Mouse (Mus musculus): Measurements from ENCODE around the gene Ntm. TPM values are rescaled to one million over a fixed set of nuclear protein-coding genes. Genes with fewer than 3 reads are reported as not detected.

The Ntm gene
- polyA plus RNA-seq, 1 experiment from 2014 or later, result not detected

DNA sequence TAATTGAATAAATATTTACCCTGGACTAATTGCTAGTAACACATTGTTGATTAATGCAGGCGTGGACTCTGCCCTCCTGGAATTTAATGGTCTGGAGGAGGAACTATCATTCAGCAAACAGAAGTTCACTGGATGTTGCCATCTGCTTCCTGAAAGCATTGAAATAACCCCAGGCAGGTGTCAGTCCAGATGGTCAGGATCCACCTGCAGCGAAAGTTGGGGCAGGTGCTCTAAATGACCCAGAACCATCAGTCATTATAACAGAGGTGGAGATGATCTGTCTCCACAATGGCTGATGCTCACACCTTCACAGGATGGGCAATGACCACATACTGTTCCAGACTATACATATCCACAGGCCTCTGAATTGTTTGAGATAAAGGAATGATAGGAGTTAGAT lies 426.5 kb downstream of the Ntm start:
- WGBS (ENCODE audit: missing documents), result 93% methylated on average over 2 of the region's 2 CpGs
- no peak overlapping the region for H3K27ac ChIP-seq
- H3K4me3 ChIP-seq (ENCODE audit: inconsistent target), result no peak overlapping the region
- H3K36me3 ChIP-seq (ENCODE audit: inconsistent target), result no peaks in the 10 kb centered on the region
- H3K79me2 ChIP-seq (ENCODE audit: inconsistent target), result no peaks in the 10 kb centered on the region

DNA sequence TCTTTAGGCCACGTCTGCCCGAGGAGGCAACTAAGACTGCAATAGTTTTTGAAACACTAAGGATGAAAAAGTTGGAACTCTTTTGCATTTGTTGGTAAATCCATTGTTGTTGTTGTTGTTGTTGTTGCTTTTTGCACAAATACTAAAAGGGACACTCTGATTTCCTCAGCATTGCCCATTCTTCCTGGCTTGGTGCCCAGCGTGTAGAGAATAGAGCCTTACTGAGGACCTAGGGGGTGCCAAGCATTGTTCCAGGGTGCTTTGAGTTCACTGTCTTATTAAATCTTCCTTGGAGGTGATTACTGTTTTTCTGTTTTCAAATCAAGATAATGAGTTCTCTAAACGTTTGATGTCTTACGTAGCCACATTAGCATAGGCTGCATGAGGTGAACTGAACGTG lies 428.2 kb downstream of the Ntm start:
- 87% methylated on average over 6 of the region's 6 CpGs for WGBS (ENCODE audit: missing documents)
- Histone ChIP-seq H3K79me2 (ENCODE audit: inconsistent target) (no peaks in the 10 kb centered on the region), H3K4me3 (ENCODE audit: inconsistent target) (no peak overlapping the region), H3K27ac (no peak overlapping the region), H3K36me3 (ENCODE audit: inconsistent target) (no peaks in the 10 kb centered on the region)

- no peak overlapping the region for H3K4me3 ChIP-seq (ENCODE audit: inconsistent target)
- H3K79me2 ChIP-seq (ENCODE audit: inconsistent target), result no peaks in the 10 kb centered on the region
- no peaks in the 10 kb centered on the region for H3K36me3 ChIP-seq (ENCODE audit: inconsistent target)
- no peak overlapping the region for H3K27ac ChIP-seq
- 75% methylated on average over 7 of the region's 7 CpGs for WGBS (ENCODE audit: missing documents)
Observed at GRCm38 (mm10) chr9:29534304-29534703, 428.6 kb downstream of the Ntm start.

DNA sequence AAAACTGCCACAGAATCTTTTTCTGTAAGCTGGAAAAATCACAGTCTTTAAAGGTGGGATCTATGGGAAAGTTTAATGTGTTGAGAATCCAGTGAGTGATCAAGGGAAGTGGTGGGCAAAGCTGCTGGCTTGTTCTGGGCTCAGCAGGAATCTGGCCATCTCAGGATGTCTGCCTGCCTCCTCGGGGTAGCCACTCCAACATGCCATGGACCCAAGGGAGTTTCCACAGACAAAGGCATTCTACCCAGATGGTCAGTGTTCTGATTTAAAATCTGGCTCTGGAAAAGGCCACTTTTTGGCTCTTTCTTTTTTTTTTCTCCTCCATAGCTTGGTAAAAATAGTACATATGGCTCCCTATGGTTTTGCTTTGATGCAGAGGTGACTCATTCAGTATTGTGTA lies 429.4 kb downstream of the Ntm start:
- Histone ChIP-seq H3K36me3 (ENCODE audit: inconsistent target) (no peaks in the 10 kb centered on the region), H3K4me3 (ENCODE audit: inconsistent target) (no peak overlapping the region), H3K27ac (no peak overlapping the region), H3K79me2 (ENCODE audit: inconsistent target) (no peaks in the 10 kb centered on the region)
- WGBS (ENCODE audit: missing documents), result 50% methylated on average over 1 of the region's 1 CpGs

DNA sequence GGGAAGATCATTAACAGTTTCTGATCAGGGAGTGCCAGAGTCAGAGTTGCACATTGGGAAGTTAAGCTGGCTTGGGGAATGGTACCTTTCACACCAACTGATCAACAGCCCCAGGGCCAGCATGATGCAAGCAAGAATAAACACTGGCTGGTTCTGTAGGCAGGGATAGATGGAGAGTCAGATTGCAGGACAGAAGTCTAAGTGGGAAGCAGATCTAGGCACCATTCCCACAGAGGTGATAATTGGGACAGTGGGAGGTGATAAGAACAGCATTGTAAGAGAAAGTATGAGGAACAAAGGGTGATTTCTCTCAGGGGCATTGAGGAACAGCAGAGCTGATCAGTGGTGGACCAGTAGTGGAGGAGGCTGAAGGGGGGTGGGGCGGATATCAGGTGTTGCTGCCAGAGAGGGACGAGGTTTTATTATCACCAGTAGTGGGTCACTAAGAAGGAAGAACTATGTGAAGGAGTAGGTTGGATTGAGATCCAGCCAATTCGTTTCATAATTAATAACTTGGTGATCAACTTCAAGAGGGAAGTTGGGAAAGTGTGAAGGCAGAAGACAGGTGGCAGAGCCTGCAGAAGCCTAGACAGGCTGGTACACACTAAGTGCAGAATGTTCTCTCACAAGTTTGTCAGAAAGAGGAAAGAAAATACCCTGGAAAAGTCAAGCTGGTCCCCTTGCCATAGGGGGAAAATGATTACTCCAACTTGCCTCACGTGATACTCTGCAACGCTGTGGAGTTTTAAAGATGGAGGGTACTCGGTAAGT lies 431.6 kb downstream of the Ntm start:
- Histone ChIP-seq H3K4me3 (ENCODE audit: inconsistent target) (no peak overlapping the region), H3K27ac (no peak overlapping the region), H3K36me3 (ENCODE audit: inconsistent target) (no peaks in the 10 kb centered on the region), H3K79me2 (ENCODE audit: inconsistent target) (no peaks in the 10 kb centered on the region)
- 74% methylated on average over 6 of the region's 6 CpGs for WGBS (ENCODE audit: missing documents)

DNA sequence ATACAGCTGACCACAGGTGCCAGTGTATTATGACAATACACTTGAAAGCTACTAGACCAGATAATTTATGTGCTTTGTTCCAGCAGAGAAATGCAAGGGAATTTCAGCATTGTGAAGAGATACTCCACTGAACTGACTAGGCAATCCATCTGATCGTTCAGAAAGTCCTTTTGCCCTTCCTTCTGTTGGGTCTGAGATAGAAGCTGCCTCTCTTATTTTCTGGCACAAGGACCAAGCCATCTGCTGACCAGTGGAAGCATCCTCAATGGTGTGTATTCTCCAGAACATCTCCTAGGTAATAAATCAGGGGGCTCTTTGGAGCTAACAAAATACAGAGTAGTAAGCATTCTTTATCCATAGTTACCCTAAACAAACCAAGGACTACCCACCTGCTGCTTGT lies 438.8 kb downstream of the Ntm start:
- H3K36me3 ChIP-seq (ENCODE audit: inconsistent target), result no peaks in the 10 kb centered on the region
- no peak overlapping the region for H3K27ac ChIP-seq
- WGBS (ENCODE audit: missing documents), result 71% methylated on average over 1 of the region's 1 CpGs
- no peak overlapping the region for H3K4me3 ChIP-seq (ENCODE audit: inconsistent target)
- H3K79me2 ChIP-seq (ENCODE audit: inconsistent target), result no peaks in the 10 kb centered on the region

GRCm38 (mm10) chr9:29523221-29523620 lies 439.7 kb downstream of the Ntm start:
- WGBS (ENCODE audit: missing documents), result 60% methylated on average over 3 of the region's 3 CpGs
- no peak overlapping the region for H3K4me3 ChIP-seq (ENCODE audit: inconsistent target)
- no peak overlapping the region for H3K27ac ChIP-seq
- H3K79me2 ChIP-seq (ENCODE audit: inconsistent target), result no peaks in the 10 kb centered on the region
- no peaks in the 10 kb centered on the region for H3K36me3 ChIP-seq (ENCODE audit: inconsistent target)

DNA sequence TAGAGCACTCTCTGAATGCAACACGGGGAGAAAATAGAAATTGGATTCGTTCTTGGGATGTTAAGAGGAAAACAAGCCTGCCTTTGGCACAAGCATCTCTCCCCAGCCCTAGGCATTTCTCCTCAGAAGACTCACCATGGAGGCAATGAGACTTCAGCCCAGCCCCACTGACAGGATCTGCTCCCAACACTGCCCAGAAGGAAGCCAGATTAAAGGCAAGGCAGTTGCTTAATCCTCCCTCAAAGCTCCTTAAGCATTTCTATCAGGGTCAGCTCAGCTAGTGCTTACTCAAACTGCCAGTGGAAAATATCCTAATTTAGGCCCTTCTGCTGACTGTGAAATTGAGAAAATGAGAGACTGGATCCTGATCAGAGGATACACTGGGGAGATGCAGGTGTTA lies 443.8 kb downstream of the Ntm start:
- H3K79me2 ChIP-seq (ENCODE audit: inconsistent target), result no peaks in the 10 kb centered on the region
- H3K4me3 ChIP-seq (ENCODE audit: inconsistent target), result no peak overlapping the region
- WGBS (ENCODE audit: missing documents), result 56% methylated on average over 2 of the region's 2 CpGs
- H3K27ac ChIP-seq, result no peak overlapping the region
- H3K36me3 ChIP-seq (ENCODE audit: inconsistent target), result no peaks in the 10 kb centered on the region

DNA sequence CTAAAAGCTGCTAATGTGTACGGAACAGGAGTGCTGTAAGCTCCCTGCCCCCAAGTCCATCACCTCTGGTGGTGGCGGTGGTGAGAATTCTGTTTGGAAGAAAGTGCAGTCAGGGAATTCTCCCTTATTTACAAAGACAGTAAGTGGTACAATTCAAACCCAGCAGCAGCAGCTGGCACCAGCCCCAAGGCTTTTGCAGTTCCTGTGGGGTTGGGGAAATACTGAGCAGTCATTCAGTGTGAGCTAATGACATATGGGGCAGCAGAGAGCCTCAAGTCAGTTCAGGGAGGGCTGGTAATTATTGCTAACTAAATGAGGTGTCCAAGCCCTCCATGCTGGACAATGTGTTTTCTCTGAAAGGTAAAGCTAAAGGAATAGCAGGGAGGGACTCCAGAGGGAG lies 446.3 kb downstream of the Ntm start:
- H3K79me2 ChIP-seq (ENCODE audit: inconsistent target), result no peaks in the 10 kb centered on the region
- WGBS (ENCODE audit: missing documents), result 87% methylated on average over 2 of the region's 2 CpGs

GRCm38 (mm10) chr9:29514588-29515356 lies 448.2 kb downstream of the Ntm start:
- H3K79me2 ChIP-seq (ENCODE audit: inconsistent target), result no peaks in the 10 kb centered on the region
- H3K36me3 ChIP-seq (ENCODE audit: inconsistent target), result no peaks in the 10 kb centered on the region
- H3K27ac ChIP-seq, result no peak overlapping the region
- WGBS (ENCODE audit: missing documents), result 82% methylated on average over 17 of the region's 17 CpGs
- no peak overlapping the region for H3K4me3 ChIP-seq (ENCODE audit: inconsistent target)

More for the DNA sequence above, 446.3 kb downstream of the Ntm start:
- no peak overlapping the region for H3K27ac ChIP-seq
- H3K36me3 ChIP-seq (ENCODE audit: inconsistent target), result no peaks in the 10 kb centered on the region
- no peak overlapping the region for H3K4me3 ChIP-seq (ENCODE audit: inconsistent target)

- Histone ChIP-seq H3K36me3 (ENCODE audit: inconsistent target) (no peaks in the 10 kb centered on the region), H3K4me3 (ENCODE audit: inconsistent target) (no peak overlapping the region), H3K79me2 (ENCODE audit: inconsistent target) (no peaks in the 10 kb centered on the region), H3K27ac (no peak overlapping the region)
- 62% methylated on average over 2 of the region's 2 CpGs for WGBS (ENCODE audit: missing documents)
Observed at GRCm38 (mm10) chr9:29496002-29496401, 466.9 kb downstream of the Ntm start.

- WGBS (ENCODE audit: missing documents), result 89% methylated on average over 2 of the region's 2 CpGs
- Histone ChIP-seq H3K27ac (no peak overlapping the region), H3K79me2 (ENCODE audit: inconsistent target) (no peaks in the 10 kb centered on the region), H3K36me3 (ENCODE audit: inconsistent target) (no peaks in the 10 kb centered on the region), H3K4me3 (ENCODE audit: inconsistent target) (no peak overlapping the region)
Observed at GRCm38 (mm10) chr9:29482272-29482671, 480.7 kb downstream of the Ntm start.

GRCm38 (mm10) chr9:29479051-29479450 lies 483.9 kb downstream of the Ntm start:
- no peaks in the 10 kb centered on the region for H3K36me3 ChIP-seq (ENCODE audit: inconsistent target)
- WGBS (ENCODE audit: missing documents), result 88% methylated on average over 10 of the region's 10 CpGs
- no peak overlapping the region for H3K4me3 ChIP-seq (ENCODE audit: inconsistent target)
- no peak overlapping the region for H3K27ac ChIP-seq
- no peaks in the 10 kb centered on the region for H3K79me2 ChIP-seq (ENCODE audit: inconsistent target)

DNA sequence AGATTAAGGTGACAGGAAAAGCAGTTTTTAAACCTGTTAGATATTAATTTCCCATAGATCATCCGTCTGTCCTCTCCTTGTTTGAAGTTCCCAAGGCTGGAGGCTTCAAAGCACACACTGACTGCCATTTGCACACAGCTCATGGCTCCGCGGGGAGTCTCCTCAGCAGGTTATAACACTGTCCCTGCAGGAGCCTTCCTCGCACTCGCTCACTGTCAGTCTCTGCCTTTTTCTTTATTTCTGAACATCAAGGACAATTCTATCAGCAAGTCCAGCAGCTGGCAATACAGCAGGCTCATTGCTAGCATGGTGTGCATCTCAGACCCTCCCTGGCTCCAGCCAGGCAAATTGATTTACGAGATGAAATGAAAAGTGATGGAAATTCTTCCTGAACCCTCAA lies 485.7 kb downstream of the Ntm start:
- WGBS (ENCODE audit: missing documents), result 43% methylated on average over 6 of the region's 6 CpGs

DNA sequence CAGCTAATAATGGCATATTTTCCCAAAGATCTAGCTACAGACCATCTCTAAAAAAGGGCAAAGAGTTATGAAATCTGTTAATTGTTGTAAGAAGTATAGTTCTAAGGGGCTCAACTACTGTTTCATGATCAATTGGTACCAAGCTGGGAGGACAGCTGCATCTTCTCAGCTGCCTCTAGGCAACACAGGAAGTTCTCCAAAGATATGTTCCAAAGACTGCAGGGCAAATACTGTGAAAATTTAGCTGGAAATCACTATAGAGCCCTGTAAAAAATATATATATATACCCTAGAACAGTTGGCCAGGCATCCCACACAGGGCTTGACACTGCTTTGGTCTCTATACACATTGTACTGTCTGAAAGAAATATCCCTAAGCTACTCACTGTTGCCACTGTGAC lies 489.5 kb downstream of the Ntm start:
- Histone ChIP-seq H3K4me3 (ENCODE audit: inconsistent target) (no peak overlapping the region), H3K36me3 (ENCODE audit: inconsistent target) (no peaks in the 10 kb centered on the region), H3K79me2 (ENCODE audit: inconsistent target) (no peaks in the 10 kb centered on the region), H3K27ac (no peak overlapping the region)

More for the DNA sequence above, 485.7 kb downstream of the Ntm start:
- no peaks in the 10 kb centered on the region for H3K79me2 ChIP-seq (ENCODE audit: inconsistent target)
- H3K4me3 ChIP-seq (ENCODE audit: inconsistent target), result no peak overlapping the region
- no peaks in the 10 kb centered on the region for H3K36me3 ChIP-seq (ENCODE audit: inconsistent target)
- no peak overlapping the region for H3K27ac ChIP-seq
